ENCODE assay signal across 8 mouse cellular contexts in genomic region chr15:52808622-52809021, GRCm38 (mm10).
DNase-seq lines count a peak whose midpoint lies in the region; ATAC-seq and TF ChIP-seq lines count a peak whose summit lies in the region.

No protein-coding gene starts in this region.

- H3K4me1 ChIP-seq in thymus, adult 2 months (replicated peaks; ENCODE audit: control insufficient read depth, insufficient read depth, low read length): no peaks in the 10 kb centered on the region

- H3K27me3 ChIP-seq in thymus, adult 2 months (ENCODE audit: control insufficient read depth, insufficient read depth, low read length): no peaks in the 10 kb centered on the region

- TF ChIP-seq CTCF in thymus, adult 2 months (IDR thresholded peaks at IDR 0.05; ENCODE audit: borderline replicate concordance, control insufficient read depth, extremely low read depth, insufficient read depth, low read length, poor library complexity): no peak

- 89% methylated on average over 3 of the region's 3 CpGs for WGBS in thymus, adult 2 months

- ATAC-seq in erythroblast, adult 5-6 weeks (replicated peaks; ENCODE audit: low FRiP score, poor library complexity, severe bottlenecking): no peak

- no peak overlapping the region for H3K4me3 ChIP-seq in thymus, adult 2 months (ENCODE audit: control insufficient read depth, insufficient read depth, low read length)

- DNase-seq in adrenal gland, adult 2 months: peak; percentile 14
- no peak for DNase-seq in adrenal gland, postnatal 4 days (ENCODE audit: low spot score in 2 of 2)
- peak; percentile 21 for DNase-seq in layer of hippocampus, adult 11-12 months (ENCODE audit: low spot score)
- no peak for DNase-seq in layer of hippocampus, adult 9-10 months (ENCODE audit: low spot score)
- DNase-seq in thymus, postnatal 14 days: peak; percentile 6
- DNase-seq in thymus, adult 2 months: no peak
- peak; percentile 12 for DNase-seq in right cerebral cortex, postnatal 4 days

- no peak for TF ChIP-seq POLR2A in thymus, adult 2 months (IDR thresholded peaks at IDR 0.05; ENCODE audit: control insufficient read depth, extremely low read depth, insufficient read depth, low read length, poor library complexity)

- H3K36me3 ChIP-seq in thymus, adult 2 months (ENCODE audit: control insufficient read depth, insufficient read depth, low read length): no peaks in the 10 kb centered on the region

- no peak overlapping the region for H3K27ac ChIP-seq in thymus, adult 2 months (ENCODE audit: control insufficient read depth, insufficient read depth, low read length)

Comparison
In these comparisons a context has a peak if more than half of its experiments do, and no peak if none do; other contexts are left out.
1. DNase-seq: peak in adrenal gland, adult 2 months (single experiment), layer of hippocampus, adult 11-12 months (single experiment), thymus, postnatal 14 days (single experiment) and right cerebral cortex, postnatal 4 days (single experiment); none in adrenal gland, postnatal 4 days (0 of 2), layer of hippocampus, adult 9-10 months (single experiment) and thymus, adult 2 months (single experiment).